Mouse (Mus musculus) liver, postnatal 0 days (tissue): ENCODE data around the gene Ccdc69.

Experiments used
- CTCF ChIP-seq: sonication (generic); IDR thresholded peaks from 2 replicates; pipeline ENCODE4 v1.5.1; 2016; ENCODE audit warnings: antibody characterized with exemption, low read depth
- EP300 ChIP-seq: IDR thresholded peaks from 2 replicates; pipeline ENCODE4 v1.6.1; 2016; ENCODE audit warnings: antibody characterized with exemption, low read depth, mild to moderate bottlenecking

GRCm38 (mm10) chr11:55117031-55117430, 39.1 kb upstream of the Ccdc69 start:
- no peak for TF ChIP-seq CTCF
- no peak for TF ChIP-seq EP300
